Mouse (Mus musculus) T-helper 1 cell (primary cell): ENCODE results near the gene Dgki.

Experiments
- in situ Hi-C: fragments of 300-600 bp; cut with MboI, MseI; formaldehyde crosslinking; loops from one replicate; pipeline ENCODE4 v1.15.1; 2025; ENCODE audit warnings: high pct_unique_total_duplicates

The Dgki gene

DNA sequence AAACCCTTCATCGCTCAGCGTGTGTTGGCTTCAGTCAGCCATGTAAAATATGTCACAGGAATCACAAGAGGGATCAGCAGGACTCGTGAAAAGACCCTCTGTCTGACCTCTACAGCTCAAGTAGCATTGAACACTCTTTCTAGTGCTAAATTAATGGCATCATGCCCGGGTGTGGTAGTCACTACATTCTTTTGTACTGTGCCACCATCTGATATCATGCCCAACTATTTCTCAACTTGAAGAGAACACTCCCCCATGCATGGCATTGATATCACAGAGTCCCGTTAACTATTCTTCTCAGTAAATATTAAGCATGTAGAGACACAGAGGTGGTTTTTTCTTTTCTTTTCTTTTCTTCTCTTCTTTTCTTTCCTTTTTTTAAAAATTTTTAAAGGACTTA lies 424.1 kb downstream of the Dgki start:
- in situ Hi-C loops = no loop called here

DNA sequence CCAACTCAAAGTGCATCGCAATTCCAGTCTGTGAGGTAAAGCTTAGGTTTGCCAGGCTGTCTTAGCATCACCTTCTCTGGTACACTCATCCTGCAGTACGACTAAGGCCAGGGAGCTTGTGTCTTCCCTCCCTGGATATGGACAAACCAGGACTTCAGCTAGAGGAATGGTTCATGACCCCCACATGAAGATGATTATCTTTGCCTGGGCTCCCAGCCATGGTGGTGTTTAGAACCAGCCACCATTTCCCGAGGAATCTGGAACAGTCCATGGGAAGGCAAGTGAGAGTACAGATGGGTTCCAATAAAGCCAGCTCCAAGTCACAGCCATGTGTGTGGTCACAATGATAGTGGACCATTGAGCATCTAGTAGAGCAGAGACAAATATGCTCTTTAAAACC lies 427.1 kb downstream of the Dgki start:
- in situ Hi-C loops = no loop called here

DNA sequence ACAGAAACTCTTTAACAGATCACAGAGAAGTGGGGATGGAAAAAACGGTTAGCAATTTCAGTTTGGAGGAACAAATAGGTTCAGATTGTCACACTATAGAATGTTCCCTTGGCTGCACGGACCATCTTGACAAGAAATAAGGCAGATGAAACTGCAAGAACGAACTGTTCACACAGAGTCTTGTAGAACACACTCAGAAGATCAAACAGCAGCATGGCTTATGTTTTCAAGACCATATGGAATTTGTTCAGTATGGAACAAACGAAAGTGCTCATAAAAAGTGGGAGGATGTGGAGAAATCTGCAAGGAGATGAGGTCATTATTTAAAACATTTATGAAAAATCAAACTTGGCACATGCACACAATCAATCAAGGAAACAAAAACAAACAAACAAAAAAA lies 431.8 kb downstream of the Dgki start:
- in situ Hi-C loops = no loop called here

DNA sequence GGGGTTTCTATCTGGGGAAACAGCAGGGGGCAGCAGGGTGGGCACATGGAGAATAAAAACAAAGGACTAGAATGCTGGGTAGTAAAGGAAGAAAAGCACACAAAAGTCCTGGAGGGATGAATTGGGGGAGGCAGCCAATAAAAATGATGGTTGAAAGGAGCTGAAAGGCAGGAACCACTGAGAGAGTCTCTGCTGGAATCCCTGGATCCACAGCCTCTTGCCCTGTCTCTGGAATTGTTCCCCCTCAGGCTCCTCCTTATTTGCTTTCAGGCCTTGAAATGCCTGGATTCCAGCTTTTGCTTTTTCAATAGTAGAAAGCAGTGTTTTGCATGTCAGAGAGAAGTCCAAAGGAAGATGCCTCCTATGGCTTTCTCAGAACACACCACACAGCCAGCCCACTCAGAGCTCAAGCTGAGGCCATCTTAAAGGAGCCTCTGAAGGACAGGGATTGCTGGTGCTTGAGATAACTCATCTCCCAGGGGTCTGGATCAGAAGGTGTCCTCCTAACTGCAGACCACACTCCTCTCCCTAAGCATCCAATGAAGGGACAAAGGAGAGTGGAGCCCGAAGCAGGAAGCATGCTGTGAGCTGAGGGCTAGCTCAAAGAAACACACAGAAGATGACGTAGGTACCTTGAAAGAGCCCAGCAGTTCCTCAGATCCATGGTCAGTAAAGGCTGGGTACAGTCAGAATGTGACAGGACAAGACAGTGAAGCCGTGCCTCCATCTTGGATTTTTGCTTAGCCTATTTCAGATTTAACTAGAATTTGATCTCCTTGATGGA lies 441.5 kb downstream of the Dgki start:
- in situ Hi-C loops = no loop called here

DNA sequence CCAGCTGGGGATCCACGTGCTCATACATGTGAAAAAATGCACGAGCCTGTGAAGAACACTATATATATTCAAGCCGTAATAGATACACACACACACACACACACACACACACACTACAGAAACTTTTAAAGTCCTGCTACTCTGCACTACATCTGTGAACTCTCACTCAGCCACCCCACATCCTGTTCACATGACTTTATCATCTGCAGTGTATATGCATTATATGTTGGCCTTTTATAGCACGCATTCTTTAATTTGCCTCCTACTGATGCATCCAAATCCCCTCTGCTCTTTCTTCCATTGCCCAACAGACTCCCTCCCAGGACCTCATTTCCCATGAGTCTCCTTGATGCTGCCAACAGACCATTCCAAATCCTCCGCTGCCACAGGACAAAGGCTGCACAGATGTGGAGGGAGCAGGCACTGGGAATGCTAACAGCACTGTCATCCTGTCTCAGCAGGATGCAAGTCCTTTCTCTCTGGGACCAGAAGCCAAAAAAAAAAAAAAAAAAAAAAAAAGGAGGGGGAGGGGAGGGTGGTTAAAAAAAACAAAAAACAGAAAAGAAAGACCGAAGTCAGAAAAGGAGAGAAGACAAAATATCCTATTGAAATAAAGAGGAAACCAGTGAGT lies 442.2 kb downstream of the Dgki start:
- in situ Hi-C loops = no loop called here

DNA sequence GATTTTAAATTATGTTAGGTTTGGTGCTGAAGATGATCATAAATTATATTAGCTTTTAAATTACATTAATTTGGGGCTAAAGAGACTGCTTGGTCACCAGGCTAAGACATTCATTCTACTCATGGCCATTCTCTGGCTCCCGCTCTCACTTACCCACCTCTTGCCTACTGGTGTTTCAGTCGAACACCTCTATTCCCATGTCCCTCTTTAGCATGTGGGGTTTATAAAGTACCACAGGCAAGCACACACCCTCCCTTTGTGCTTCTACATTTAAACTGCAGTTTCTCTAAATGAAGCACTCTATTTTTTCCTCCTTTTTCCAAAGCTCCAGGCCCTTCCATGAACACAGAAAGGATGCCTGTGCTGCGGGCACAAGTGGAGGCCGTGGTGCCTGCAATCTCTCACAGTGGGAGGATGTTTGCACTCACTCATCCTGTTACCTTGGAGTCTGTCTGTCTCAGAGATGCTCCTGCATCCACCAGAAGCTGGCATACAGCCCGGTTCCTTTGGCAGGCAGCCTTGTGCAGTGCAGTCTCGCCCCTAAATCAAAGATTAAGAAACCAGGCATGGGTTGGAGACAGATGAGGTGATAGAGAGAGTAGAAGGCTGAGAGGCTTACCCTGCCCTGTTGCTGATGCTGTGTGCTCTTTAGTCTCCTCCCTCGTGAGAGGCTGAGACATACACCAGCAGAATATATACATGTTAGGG lies 449.4 kb downstream of the Dgki start:
- in situ Hi-C loops = no loop called here

DNA sequence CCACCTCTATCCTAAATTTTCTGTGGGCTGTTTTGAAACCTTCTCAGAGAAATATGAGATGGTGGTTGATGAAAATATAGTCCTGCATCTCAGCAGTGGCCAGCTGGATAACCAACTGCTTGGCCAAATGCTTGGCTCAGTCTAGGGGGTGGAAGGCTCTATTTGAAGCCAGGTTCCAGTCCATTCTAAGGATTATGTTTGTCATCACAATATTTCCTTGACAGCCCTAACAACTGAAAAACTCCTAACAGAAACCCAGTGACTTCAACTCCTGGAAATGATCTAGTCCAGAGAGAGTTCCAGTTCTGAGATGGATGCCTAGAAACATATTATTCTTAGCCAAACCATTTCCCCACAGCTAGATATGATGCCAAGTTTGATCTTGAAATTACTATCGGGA lies 454.7 kb downstream of the Dgki start:
- in situ Hi-C loops = no loop called here

DNA sequence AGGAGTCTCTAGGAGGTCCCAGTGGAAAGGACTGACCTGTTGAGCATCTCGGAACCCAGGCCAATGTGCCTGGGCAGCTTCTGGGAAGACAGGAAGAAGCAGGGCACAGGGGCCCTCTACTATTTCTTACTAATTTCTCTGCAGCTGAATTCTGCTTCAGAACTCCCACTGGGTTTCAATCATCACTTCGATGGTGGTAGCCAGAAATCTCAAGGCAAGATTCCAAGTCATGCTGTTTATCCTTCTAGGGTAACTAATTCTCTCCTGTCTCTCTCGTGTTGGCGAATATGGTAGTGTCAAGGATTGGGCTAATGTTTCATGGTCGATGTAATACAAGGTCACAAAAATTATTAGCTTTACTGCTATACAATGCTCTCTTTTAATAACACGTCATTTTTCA lies 455.7 kb downstream of the Dgki start:
- in situ Hi-C loops = no loop called here

DNA sequence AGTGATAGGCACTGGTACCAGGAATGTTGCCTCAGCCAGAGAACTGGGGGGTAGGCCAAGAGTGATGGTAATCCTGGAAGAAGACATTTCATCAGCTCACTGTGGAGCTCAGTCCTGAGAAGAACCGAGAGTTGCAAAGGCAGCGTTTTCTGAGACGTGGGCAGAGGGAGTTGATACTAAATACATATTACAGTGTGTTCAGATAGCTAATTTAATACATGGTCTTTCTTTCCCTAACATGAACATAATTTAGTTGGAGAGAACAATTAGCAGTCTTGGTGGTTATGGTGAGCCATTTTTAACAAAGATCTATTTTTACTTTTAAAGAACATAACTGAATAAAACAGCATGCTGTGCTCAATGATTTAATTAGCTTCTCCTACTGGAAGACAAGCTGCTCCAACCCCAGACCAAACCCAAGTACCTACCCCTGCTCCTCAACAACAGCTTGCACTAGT lies 456.9 kb downstream of the Dgki start:
- in situ Hi-C loops = no loop called here

DNA sequence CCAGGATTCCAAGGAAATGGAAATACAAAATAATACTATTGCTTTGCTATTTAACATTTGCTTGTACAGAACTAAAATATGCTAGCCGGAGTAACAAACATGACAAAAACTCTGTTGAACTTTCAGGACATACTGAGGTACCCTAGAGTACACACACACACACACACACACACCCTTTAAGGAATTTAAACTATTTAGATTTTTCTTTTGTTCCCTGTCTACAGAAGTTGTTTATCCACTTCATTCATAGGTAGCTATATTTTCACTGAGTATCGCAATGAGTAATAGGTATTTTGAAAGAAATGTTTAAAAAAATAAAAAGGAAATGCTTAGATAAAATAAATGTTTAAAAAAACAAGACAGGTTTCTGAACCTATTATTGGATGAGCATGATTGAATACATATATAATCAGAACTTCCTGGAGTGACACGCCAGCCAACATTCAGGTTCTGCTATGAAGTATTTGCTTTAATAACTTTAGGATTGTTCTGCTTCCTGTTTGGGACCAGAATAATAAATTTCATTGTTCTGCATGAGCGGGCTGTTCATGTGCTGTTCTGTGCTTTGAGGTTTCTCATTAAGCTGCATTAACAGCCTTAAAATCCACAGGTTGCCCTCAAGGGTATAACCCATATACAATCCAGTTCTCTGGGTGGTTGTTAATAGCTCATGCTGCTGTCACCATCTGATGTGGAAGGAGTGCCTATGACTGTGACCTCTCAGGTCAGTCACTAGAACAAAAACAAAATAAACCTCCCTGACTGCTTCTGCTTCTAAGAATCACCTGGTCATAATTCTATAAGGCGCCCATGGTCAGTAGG lies 457.7 kb downstream of the Dgki start:
- in situ Hi-C loops = no loop called here

DNA sequence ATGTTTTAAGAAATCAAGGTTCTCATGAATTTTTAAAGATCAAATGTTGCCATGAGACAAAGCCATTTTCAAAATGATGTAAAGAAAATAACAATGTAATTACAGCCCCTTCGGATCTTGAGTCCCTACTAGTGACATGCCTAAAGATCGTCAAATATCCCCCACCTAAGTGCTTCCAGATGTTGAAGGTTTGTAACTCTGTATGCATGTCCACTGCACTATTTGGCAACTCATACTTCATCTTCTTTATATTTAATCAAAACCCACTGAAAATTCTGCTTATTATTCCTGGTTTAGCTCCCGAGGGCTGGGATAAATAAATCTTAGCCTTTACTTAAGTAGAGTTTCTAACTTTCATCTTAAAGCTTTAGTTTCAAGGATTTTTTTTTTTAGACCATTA lies 458.3 kb downstream of the Dgki start:
- in situ Hi-C loops = no loop called here

DNA sequence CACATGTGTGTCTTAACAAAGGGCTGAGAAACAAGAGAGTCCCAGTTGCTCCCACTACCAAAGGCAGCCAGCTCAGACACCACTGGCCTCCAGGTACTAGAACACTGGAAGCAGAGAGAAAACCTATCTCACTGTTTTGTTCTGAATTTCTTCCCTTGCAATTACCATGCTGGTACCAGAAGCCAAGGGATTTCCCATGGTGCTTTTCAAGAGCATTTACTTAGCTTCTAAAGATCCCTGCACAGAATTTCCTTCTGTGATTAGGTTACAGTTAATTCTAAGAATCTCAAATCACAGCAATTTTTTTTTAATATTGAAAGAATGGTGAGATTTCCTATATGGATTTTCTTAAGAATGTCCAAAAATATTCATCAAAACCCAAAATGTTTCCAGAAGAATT lies 458.8 kb downstream of the Dgki start:
- in situ Hi-C loops = no loop called here

DNA sequence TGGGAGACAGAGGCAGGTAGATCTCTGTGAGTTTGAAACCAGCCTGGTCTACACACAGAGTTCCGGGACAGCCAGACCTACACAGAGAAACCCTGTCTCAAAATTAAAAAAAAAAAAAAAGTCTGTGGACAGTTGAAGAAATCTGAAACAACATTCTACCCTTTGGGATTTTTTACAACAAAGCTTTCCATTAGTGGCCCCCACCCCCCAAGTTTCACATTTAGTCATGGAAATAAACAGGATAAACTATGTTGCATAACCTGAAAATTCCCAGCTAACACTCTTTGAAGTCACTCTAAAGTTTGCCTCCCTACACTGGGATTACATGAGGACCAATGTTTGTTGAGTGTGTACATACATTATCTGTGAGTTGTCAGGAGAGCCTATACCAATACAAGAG lies 461.2 kb downstream of the Dgki start:
- in situ Hi-C loops = no loop called here

DNA sequence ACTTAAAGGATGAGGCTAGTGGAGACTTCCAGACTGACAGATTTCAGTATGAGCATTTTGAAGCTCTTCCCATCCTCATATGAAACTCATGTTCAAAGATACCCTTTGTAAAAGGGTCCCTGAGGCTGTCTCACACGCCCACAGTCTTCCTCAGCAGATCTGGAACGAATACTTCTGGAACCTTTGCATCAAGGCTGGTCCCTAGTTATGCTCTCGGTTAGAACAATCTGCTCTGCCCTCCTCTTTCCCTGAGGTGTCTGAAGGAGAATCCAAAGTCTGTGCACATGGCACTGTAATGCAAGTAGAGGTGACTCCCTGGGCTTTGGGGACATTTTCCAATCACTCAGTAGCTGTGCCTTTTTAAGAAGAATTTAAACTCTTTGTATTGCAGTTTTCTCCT lies 464.6 kb downstream of the Dgki start:
- in situ Hi-C loops = no loop called here

DNA sequence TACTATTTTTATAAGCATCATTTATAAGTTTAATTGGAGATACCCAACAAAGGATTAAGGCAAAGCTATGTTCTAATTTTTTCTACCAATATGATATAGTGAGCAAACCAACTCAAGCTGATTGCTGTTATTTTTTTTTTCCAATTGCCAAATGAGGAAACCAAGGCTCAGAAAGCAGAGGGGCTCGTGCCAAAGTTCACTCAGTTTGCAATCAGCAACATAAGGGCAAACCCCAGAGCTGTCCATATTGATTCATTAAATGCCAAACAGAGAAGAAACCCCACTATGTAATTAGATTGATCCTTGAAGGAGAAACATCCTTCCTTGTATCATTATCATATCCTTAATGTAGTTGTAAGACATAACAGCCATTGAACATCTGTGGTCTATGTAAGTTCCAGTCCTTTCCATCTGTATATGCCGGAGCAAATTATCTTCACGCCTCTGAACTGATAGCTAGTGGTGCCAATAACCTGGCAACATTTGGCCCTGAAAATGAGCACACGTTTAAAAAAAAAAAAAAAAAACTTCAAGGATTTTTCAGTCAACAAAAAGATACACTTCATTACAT lies 465.2 kb downstream of the Dgki start:
- in situ Hi-C loops = no loop called here

DNA sequence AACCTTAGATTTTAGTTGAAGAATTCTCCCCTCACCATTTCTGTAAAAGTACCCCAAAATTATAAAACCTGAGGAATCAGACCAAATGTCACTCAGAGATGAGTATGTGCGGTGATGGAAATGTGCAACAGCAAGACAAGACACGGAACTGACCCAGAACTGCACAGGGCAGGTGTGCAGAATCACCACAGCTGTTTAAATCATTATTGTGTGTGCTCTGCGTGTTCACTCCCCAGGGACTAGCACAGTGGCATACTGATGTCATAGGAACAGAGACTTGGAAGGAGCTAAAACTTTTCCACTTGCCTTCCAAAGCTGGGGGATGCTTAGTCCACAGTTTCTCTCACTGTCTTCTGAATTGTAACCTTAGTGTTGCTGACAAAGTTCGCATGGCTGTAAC lies 467.3 kb downstream of the Dgki start:
- in situ Hi-C loops = no loop called here

DNA sequence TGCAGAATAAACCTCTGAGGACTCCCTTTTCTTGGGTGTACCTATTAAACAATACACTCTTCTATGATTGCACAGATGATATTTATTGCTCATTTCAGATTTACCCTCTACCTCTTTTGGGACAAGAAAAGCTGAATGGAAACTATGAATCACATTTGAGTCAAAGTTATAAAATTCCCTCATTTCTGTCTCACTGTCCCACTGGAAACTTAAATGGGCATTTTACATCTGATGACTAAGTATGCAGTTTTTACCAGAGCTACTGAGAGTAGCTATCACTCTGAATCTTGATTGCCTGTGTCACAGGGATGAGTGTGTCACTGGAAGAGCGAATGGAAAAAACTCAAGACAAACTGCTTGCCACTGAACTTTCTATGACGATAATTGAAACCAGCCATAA lies 467.8 kb downstream of the Dgki start:
- in situ Hi-C loops = no loop called here

DNA sequence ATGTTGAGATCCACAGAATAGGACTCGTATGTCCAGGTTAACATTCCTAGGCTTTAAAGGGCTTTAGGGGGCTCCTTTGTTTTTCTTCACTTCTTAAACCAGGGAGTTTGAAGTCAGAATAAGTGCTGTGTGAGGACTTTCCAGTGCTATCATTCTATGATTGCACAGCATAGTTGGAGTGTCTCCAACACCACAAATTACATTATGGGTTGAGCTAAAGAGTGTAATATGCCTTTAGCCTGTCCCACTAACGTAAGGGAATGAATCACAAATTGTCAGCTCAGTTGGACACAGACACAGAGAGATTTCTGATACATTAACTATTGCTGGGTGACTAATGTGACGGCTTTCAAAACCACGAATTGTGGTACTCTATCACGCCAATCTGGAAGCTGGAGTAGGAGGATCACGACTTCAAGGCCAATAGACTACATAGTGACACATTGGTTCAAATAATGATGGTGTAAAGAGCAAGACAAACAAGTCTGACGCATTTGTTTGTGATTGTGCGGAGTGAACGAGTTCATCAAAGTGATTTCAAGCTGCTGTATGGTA lies 469.5 kb downstream of the Dgki start:
- in situ Hi-C loops = no loop called here

DNA sequence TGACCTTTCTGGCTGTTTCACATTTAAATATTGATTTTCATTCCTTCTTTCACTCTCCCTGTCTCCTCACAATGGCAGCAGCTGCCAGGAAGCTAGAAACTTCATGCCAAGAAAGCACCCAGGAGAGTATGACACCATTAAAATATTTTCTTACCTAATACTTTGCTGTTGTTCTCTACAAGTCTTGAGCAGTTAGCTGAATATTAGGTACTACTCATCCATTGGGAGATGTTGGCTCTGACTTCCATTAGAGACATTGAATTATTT lies 480.3 kb downstream of the Dgki start:
- in situ Hi-C loops = loop anchor here (10.0 kb wide), 1 partner anchor 865 kb away; no protein-coding TSS in a partner anchor

DNA sequence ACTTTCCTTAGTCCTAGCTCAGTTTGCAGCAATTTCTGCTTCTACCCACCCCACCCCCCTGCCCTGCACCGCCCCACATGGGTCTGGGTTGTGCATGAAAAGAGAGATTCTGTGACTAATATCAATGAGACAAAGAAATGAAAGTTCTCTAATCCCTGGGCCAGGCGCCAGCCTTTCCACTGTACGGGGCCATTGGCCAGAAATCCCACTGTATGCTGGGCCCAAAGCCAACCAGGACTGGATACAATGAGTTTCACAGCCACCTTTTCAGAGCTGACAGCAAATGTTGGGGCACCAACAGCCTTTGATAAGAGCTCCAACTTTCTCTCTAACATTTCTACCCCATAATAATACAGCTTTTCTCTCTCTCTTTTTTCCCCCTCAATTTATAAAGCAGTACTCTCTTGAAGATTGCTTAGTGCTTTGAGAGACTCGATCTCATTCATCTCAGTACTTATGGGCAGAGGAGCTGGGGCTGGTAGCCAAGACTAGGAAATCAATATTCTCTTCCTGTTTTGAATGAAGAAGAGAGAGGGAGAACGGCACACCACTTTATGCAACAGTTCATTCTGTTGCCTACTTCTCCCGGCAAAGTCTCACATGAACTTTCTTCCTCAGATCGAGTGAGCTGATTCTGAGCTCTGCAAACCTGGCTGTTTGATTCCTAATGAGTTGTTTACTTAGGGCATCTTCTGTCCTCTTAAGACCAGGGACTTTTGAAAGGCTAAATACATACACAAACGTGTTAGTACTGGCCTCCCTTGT lies 480.8 kb downstream of the Dgki start:
- in situ Hi-C loops = loop anchor here (10.0 kb wide), 1 partner anchor 866 kb away; no protein-coding TSS in a partner anchor
